Mouse (Mus musculus) heart, embryonic 14.5 days (tissue): ENCODE measurements around the gene Zfx. TPM values are rescaled to one million over a fixed set of nuclear protein-coding genes. Genes with fewer than 3 reads are reported as not detected.
A peak's percentile ranks its signal among the peaks of the same experiment; 100 is the strongest.

Experiments used
- ATAC-seq: fragments of 200-750 bp; cut with Nextera tagmentation; 2 replicates; pipeline ENCODE4 v1.8.0; 2017; ENCODE audit warnings: low read depth, moderate TSS enrichment; ENCODE audit not compliant: insufficient number of reproducible peaks, insufficient read depth, low FRiP score
- H3K27ac ChIP-seq, 2 experiments: fragments of 200-500 bp in 1 of 2; fragments of 300-500 bp in 1 of 2; sonication (generic) in 1 of 2; replicated peaks in 1 of 2; 2 replicates each; pipeline ENCODE4 v1.5.1; 2012 to 2014; ENCODE audit warnings: low read depth in 2 of 2, low read length in 2 of 2, control low read depth in 1 of 2, mild to moderate bottlenecking in 1 of 2, mixed read lengths in 1 of 2; ENCODE audit not compliant: control insufficient read depth in 1 of 2, insufficient read depth in 1 of 2
- H3K27me3 ChIP-seq: fragments of 300-500 bp; sonication (generic); 2 replicates; pipeline ENCODE4 v1.6.1; 2014; ENCODE audit warnings: mild to moderate bottlenecking, low read length, control low read depth; ENCODE audit not compliant: control insufficient read depth, insufficient read depth
- H3K36me3 ChIP-seq: fragments of 300-500 bp; sonication (generic); 2 replicates; pipeline ENCODE4 v1.6.1; 2014; ENCODE audit warnings: mild to moderate bottlenecking, control low read depth, low read length, mixed read lengths; ENCODE audit not compliant: control insufficient read depth, insufficient read depth
- H3K4me1 ChIP-seq, 2 experiments: fragments of 200-500 bp in 1 of 2; fragments of 300-500 bp in 1 of 2; sonication (generic) in 1 of 2; 2 replicates each; pipeline ENCODE4 v1.6.1; 2012 to 2014; ENCODE audit warnings: low read length in 2 of 2, control low read depth in 1 of 2, mixed read lengths in 1 of 2; ENCODE audit not compliant: control insufficient read depth in 2 of 2, insufficient read depth in 2 of 2
- H3K4me2 ChIP-seq: fragments of 300-500 bp; sonication (generic); 2 replicates; pipeline ENCODE4 v1.6.1; 2014; ENCODE audit warnings: mild to moderate bottlenecking, low read length
- H3K4me3 ChIP-seq, 2 experiments: fragments of 200-500 bp in 1 of 2; fragments of 300-500 bp in 1 of 2; sonication (generic) in 1 of 2; 2 replicates each; pipeline ENCODE4 v1.5.1; 2012 to 2014; ENCODE audit warnings: low read length in 2 of 2, mild to moderate bottlenecking in 2 of 2, control low read depth in 1 of 2, low read depth in 1 of 2, moderate library complexity in 1 of 2; ENCODE audit not compliant: control insufficient read depth in 1 of 2, insufficient read depth in 1 of 2
- H3K9ac ChIP-seq: fragments of 300-500 bp; sonication (generic); 2 replicates; pipeline ENCODE4 v1.6.1; 2014; ENCODE audit warnings: mild to moderate bottlenecking, low read length
- H3K9me3 ChIP-seq: fragments of 300-500 bp; sonication (generic); 2 replicates; pipeline ENCODE4 v1.6.1; 2016; ENCODE audit warnings: low read length, control low read depth; ENCODE audit not compliant: control insufficient read depth
- WGBS: fragments of 180-500 bp; shearing (Covaris S2); extraction: QIAGEN DNeasy Blood & Tissue Kit; methylation state at CpG from one replicate; pipeline ENCODE4 v1.1.7; 2014; 5-methylcytosine and 5-hydroxymethylcytosine counted together
- polyA plus RNA-seq: library from polyadenylated mRNA; unstranded; fragments of >200 nt; fragmentation: Nextera tagmentation; extraction: Ambion mirVana; gene quantifications from 2 replicates; pipeline ENCODE4 v1.2.1, GENCODE M21; 2014

The Zfx gene
- polyA plus RNA-seq, 1 experiment from 2014 or later, result 28.2 TPM

- ATAC-seq, result no peak
- 32% methylated on average over 6 of the region's 6 CpGs for WGBS
- Histone ChIP-seq H3K4me2 (peak overlapping the region; percentile 32), H3K27me3 (peaks cover 8% of the 10 kb centered on the region; the same call in 1 of the 2 replicates), H3K4me1 (peaks cover 2 to 5% of the 10 kb centered on the region in 2 experiments; a peak in 2 of 4 replicates), H3K27ac (no peak overlapping the region), H3K9me3 (no peaks in the 10 kb centered on the region), H3K36me3 (no peaks in the 10 kb centered on the region), H3K4me3 (no peak overlapping the region), H3K9ac (no peak overlapping the region)
These were observed 62.3 kb downstream of the Zfx start for GRCm38 (mm10) chrX:94061246-94061645.

- H3K9me3 ChIP-seq, result no peaks in the 10 kb centered on the region
- no peak overlapping the region for H3K9ac ChIP-seq
- WGBS, result 63% methylated on average over 8 of the region's 8 CpGs
- H3K36me3 ChIP-seq, result no peaks in the 10 kb centered on the region
- H3K4me3 ChIP-seq, result no peak overlapping the region
- H3K27me3 ChIP-seq, result peaks cover 8% of the 10 kb centered on the region; the same call in 1 of the 2 replicates
- no peak for ATAC-seq
- H3K4me2 ChIP-seq, result peak overlapping the region; percentile 32
- H3K27ac ChIP-seq, result no peak overlapping the region
- H3K4me1 ChIP-seq, result peaks cover 2 to 5% of the 10 kb centered on the region in 2 experiments; a peak in 2 of 4 replicates
These were observed 62.8 kb downstream of the Zfx start for GRCm38 (mm10) chrX:94060751-94061150.

GRCm38 (mm10) chrX:94058748-94059147 is 64.8 kb downstream of the Zfx start:
- H3K4me2 ChIP-seq, result peak overlapping the region; percentile 27
- H3K9ac ChIP-seq, result no peak overlapping the region
- peaks cover 2 to 5% of the 10 kb centered on the region in 2 experiments; a peak in 2 of 4 replicates for H3K4me1 ChIP-seq
- H3K9me3 ChIP-seq, result no peaks in the 10 kb centered on the region
- H3K27me3 ChIP-seq, result peaks cover 8% of the 10 kb centered on the region; the same call in 1 of the 2 replicates
- H3K27ac ChIP-seq, result peak overlapping the region; percentile 47 to 68; a peak in 3 of 4 replicates
- WGBS, result 27% methylated on average over 6 of the region's 6 CpGs
- H3K4me3 ChIP-seq, result no peak overlapping the region
- H3K36me3 ChIP-seq, result no peaks in the 10 kb centered on the region
- ATAC-seq, result no peak

- H3K4me3 ChIP-seq, result no peak overlapping the region
- no peak overlapping the region for H3K9ac ChIP-seq
- H3K4me1 ChIP-seq, result no peaks in the 10 kb centered on the region
- no peak overlapping the region for H3K4me2 ChIP-seq
- 68% methylated on average over 3 of the region's 3 CpGs for WGBS
- H3K9me3 ChIP-seq, result no peaks in the 10 kb centered on the region
- H3K27me3 ChIP-seq, result 0 out of 2 replicates have a peak, but pooled peaks cover 9% of the 10 kb centered on the region
- no peak for ATAC-seq
- H3K27ac ChIP-seq, result peak overlapping the region in 1 of 2 experiments; percentile 41; a peak in 1 of 4 replicates
- H3K36me3 ChIP-seq, result no peaks in the 10 kb centered on the region
These were observed 74.5 kb downstream of the Zfx start for GRCm38 (mm10) chrX:94049048-94049447.

- H3K9me3 ChIP-seq, result no peaks in the 10 kb centered on the region
- H3K27ac ChIP-seq, result no peak overlapping the region
- no peaks in the 10 kb centered on the region for H3K36me3 ChIP-seq
- WGBS, result 30% methylated on average over 5 of the region's 5 CpGs
- 0 out of 2 replicates have a peak, but pooled peaks cover 9% of the 10 kb centered on the region for H3K27me3 ChIP-seq
- no peak overlapping the region for H3K4me3 ChIP-seq
- H3K9ac ChIP-seq, result no peak overlapping the region
- ATAC-seq, result no peak
- H3K4me2 ChIP-seq, result no peak overlapping the region
- H3K4me1 ChIP-seq, result no peaks in the 10 kb centered on the region
These were observed 75.5 kb downstream of the Zfx start for GRCm38 (mm10) chrX:94048048-94048447.

GRCm38 (mm10) chrX:94047381-94047780 is 76.1 kb downstream of the Zfx start:
- no peak for ATAC-seq
- Histone ChIP-seq H3K4me2 (no peak overlapping the region), H3K4me3 (no peak overlapping the region), H3K4me1 (no peaks in the 10 kb centered on the region), H3K27ac (no peak overlapping the region), H3K27me3 (0 out of 2 replicates have a peak, but pooled peaks cover 6% of the 10 kb centered on the region), H3K9me3 (no peaks in the 10 kb centered on the region), H3K36me3 (no peaks in the 10 kb centered on the region), H3K9ac (no peak overlapping the region)
- 79% methylated on average over 5 of the region's 5 CpGs for WGBS

DNA sequence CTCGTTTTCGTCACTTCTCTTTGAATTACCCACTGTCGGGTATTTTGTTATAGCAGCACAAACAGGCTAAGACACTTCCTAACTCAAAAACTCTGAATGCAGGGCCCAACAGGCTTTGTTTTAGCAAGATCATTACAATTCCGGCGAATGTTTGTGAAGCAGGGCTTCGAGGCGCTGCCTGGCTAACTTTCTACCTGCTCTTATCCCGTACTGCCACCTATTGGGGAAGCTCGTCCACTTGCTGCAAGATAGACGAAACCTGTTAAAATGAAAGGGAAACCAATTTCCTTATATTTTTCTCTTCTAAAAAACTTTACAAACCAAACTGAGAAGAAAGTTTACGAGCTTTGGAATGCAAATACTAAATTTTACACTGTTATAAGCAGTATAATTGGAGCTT is 90.6 kb downstream of the Zfx start:
- Histone ChIP-seq H3K4me3 (no peak overlapping the region), H3K9me3 (no peaks in the 10 kb centered on the region), H3K4me1 (no peaks in the 10 kb centered on the region), H3K27me3 (peaks cover 8% of the 10 kb centered on the region), H3K27ac (no peak overlapping the region), H3K36me3 (no peaks in the 10 kb centered on the region), H3K9ac (no peak overlapping the region), H3K4me2 (no peak overlapping the region)
- WGBS, result 30% methylated on average over 11 of the region's 11 CpGs
- ATAC-seq, result no peak

- H3K4me2 ChIP-seq, result no peak overlapping the region
These were observed 93.4 kb downstream of the Zfx start for GRCm38 (mm10) chrX:94030081-94030480.

More at GRCm38 (mm10) chrX:94030081-94030480, 93.4 kb downstream of the Zfx start:
- WGBS, result 72% methylated on average over 7 of the region's 7 CpGs
- no peaks in the 10 kb centered on the region for H3K9me3 ChIP-seq
- no peak overlapping the region for H3K9ac ChIP-seq
- peaks cover 6% of the 10 kb centered on the region; the same call in 1 of the 2 replicates for H3K27me3 ChIP-seq
- no peak overlapping the region for H3K27ac ChIP-seq
- H3K4me3 ChIP-seq, result no peak overlapping the region
- ATAC-seq, result no peak
- H3K36me3 ChIP-seq, result no peaks in the 10 kb centered on the region
- H3K4me1 ChIP-seq, result no peaks in the 10 kb centered on the region
